Mouse (Mus musculus): Measurements from ENCODE around the gene Sppl2b.
"Not testable (repeated sequence)": the region's sequence is repeated elsewhere in the genome, so short reads cannot be mapped to it uniquely, and the experiment has no call there.

Sppl2b gene

GRCm38 (mm10) chr10:80854913-80855748 lies at the start of gene Sppl2b, which contains the start of gene Lsm7:
Gene Sppl2b, plus strand, starts transcription at chr10:80855275.
Gene Lsm7, minus strand, starts transcription at chr10:80855209.
- in situ Hi-C loops (cut with MboI, MseI): loop anchor here (5.0 kb wide), 1 partner anchor 42 kb away; no protein-coding TSS in a partner anchor

- in situ Hi-C loops (cut with MboI, MseI): no loop called here
These were observed 49.8 kb upstream of the Sppl2b start for GRCm38 (mm10) chr10:80805322-80805721.

- in situ Hi-C loops (cut with MboI, MseI): no loop called here
These were observed 49.1 kb upstream of the Sppl2b start for GRCm38 (mm10) chr10:80805925-80806324.

GRCm38 (mm10) chr10:80806341-80807056 lies 48.6 kb upstream of the Sppl2b start:
- in situ Hi-C loops (cut with MboI, MseI): no loop called here

- in situ Hi-C loops (cut with MboI, MseI): no loop called here
These were observed 47.9 kb upstream of the Sppl2b start for GRCm38 (mm10) chr10:80807057-80807627.

GRCm38 (mm10) chr10:80808099-80808984 lies 46.7 kb upstream of the Sppl2b start:
- in situ Hi-C loops (cut with MboI, MseI): no loop called here

GRCm38 (mm10) chr10:80808985-80809632 lies 46.0 kb upstream of the Sppl2b start:
- in situ Hi-C loops (cut with MboI, MseI): no loop called here

GRCm38 (mm10) chr10:80810084-80810483 lies 45.0 kb upstream of the Sppl2b start:
- in situ Hi-C loops (cut with MboI, MseI): no loop called here

- in situ Hi-C loops (cut with MboI, MseI): no loop called here
These were observed 42.6 kb upstream of the Sppl2b start for GRCm38 (mm10) chr10:80812391-80813041.

GRCm38 (mm10) chr10:80813366-80813765 lies 41.7 kb upstream of the Sppl2b start, which contains the start of gene Jsrp1:
Gene Jsrp1, minus strand, starts transcription at chr10:80813498.
- in situ Hi-C loops (cut with MboI, MseI): no loop called here

- in situ Hi-C loops (cut with MboI, MseI): no loop called here
These were observed 40.3 kb upstream of the Sppl2b start for GRCm38 (mm10) chr10:80814800-80815199.

- in situ Hi-C loops (cut with MboI, MseI): not testable (repeated sequence)
These were observed 38.8 kb upstream of the Sppl2b start for GRCm38 (mm10) chr10:80816303-80816702.

GRCm38 (mm10) chr10:80817164-80817563 lies 37.9 kb upstream of the Sppl2b start:
- in situ Hi-C loops (cut with MboI, MseI): no loop called here

GRCm38 (mm10) chr10:80817955-80818354 lies 37.1 kb upstream of the Sppl2b start:
- in situ Hi-C loops (cut with MboI, MseI): not testable (repeated sequence)

- in situ Hi-C loops (cut with MboI, MseI): no loop called here
These were observed 36.3 kb upstream of the Sppl2b start for GRCm38 (mm10) chr10:80818599-80819281.

- in situ Hi-C loops (cut with MboI, MseI): no loop called here
These were observed 35.7 kb upstream of the Sppl2b start for GRCm38 (mm10) chr10:80819406-80819805.

GRCm38 (mm10) chr10:80821991-80822390 lies 33.1 kb upstream of the Sppl2b start:
- in situ Hi-C loops (cut with MboI, MseI): loop anchor here (5.0 kb wide), 1 partner anchor 55 kb away; no protein-coding TSS in a partner anchor

GRCm38 (mm10) chr10:80822528-80822927 lies 32.5 kb upstream of the Sppl2b start:
- in situ Hi-C loops (cut with MboI, MseI): loop anchor here (5.0 kb wide), 1 partner anchor 55 kb away; no protein-coding TSS in a partner anchor

- in situ Hi-C loops (cut with MboI, MseI): loop anchor here (5.0 kb wide), 1 partner anchor 54 kb away; no protein-coding TSS in a partner anchor
These were observed 31.8 kb upstream of the Sppl2b start for GRCm38 (mm10) chr10:80823316-80823715.

All from T-helper 2 cell (primary cell).